Mouse (Mus musculus): ENCODE results near the gene Pebp1. TPM values are rescaled to one million over a fixed set of nuclear protein-coding genes. Genes with fewer than 3 reads are reported as not detected.

Pebp1 gene
- polyA plus RNA-seq, 1 experiment: 246 TPM

DNA sequence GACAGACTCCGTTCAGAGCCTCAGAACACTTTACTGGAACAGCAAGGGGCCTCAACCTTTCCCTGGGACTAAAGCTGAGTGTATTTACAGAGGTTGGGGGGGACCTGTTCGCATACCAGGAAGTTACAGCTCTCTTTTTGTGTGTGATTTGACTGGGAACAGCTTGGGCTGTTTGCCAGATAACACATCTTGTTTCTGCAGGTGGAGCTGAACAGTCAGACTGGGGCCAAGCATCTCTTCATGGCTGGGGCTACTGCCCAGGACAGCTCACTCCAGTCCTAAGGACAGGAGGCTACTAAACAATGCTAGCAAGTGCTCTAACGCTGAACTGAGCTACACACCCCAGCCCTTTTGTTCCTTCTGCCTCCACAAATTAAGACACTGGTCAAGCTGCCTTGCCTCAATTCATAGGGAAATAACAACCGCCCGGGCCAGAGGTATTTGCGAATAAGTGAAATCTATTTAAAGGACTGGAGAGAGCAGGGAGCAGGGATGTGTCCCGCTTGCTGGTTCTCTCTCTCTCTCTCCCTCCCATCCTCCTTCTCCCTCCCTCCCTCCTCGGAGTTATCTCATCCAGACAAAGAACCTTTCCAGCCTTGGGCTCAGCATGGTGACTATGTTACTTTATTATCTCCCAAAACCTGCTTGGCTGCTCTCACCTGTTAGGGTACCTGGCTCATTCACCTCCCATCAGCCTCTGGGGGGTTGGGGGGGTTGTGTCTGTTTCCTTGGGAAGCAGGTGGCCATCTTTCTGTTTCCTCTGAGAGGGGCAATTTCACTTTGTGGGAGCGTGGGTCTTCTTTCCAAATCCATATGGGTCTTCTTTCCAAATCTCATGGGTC, 27.4 kb upstream of the Pebp1 start:
- H3K4me3 ChIP-seq (ENCODE audit: low read depth, low read length): no peak overlapping the region
- H3K9ac ChIP-seq (ENCODE audit: low read depth, poor library complexity, severe bottlenecking): peak overlapping the region; percentile 42
- H3K36me3 ChIP-seq (ENCODE audit: control insufficient read depth, insufficient read depth, low read length, poor library complexity, severe bottlenecking): no peaks in the 10 kb centered on the region
- H3K27ac ChIP-seq (ENCODE audit: insufficient read depth, low read length): peak overlapping the region; percentile 90
- H3K27me3 ChIP-seq (ENCODE audit: control insufficient read depth, insufficient read depth, low read length, poor library complexity, severe bottlenecking): no peaks in the 10 kb centered on the region
- peaks cover 2% of the 10 kb centered on the region for H3K4me1 ChIP-seq (ENCODE audit: control insufficient read depth, insufficient read depth, low read length)
- no peaks in the 10 kb centered on the region for H3K9me3 ChIP-seq (replicated peaks; ENCODE audit: control insufficient read depth, insufficient read depth, low read length, poor library complexity, severe bottlenecking)
- TF ChIP-seq CTCF (IDR thresholded peaks at IDR 0.05; ENCODE audit: low read depth, low read length): no peak
- 0 out of 2 replicates have a peak, but pooled peaks have one; percentile 35 for TF ChIP-seq EP300 (IDR thresholded peaks at IDR 0.05; ENCODE audit: insufficient read depth, low read depth, low read length)

DNA sequence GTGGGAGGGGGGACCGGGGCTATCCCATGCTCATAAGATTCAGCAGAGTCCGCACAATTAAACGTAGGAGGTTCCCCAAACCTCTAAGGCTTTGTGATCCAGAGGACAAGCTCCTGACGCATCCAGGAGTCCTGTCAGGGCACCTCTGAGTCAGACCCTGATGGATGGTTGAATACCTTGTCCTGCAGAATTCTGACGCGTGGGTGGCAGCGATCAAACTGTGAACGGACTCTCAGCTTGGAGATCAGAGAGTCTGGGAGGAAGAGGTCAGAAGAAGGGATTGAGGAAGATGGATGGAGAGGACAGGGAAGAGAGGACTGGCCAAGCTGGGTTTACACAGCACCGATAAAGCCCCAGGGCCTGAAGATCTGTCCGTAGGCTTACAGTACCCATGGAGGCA, 26.5 kb upstream of the Pebp1 start:
- H3K9ac ChIP-seq (ENCODE audit: low read depth, poor library complexity, severe bottlenecking): peak overlapping the region; percentile 42
- H3K4me1 ChIP-seq (ENCODE audit: control insufficient read depth, insufficient read depth, low read length): peaks cover 2% of the 10 kb centered on the region
- H3K9me3 ChIP-seq (replicated peaks; ENCODE audit: control insufficient read depth, insufficient read depth, low read length, poor library complexity, severe bottlenecking): no peaks in the 10 kb centered on the region
- peak overlapping the region; percentile 75 for H3K4me3 ChIP-seq (ENCODE audit: low read depth, low read length)
- H3K27ac ChIP-seq (ENCODE audit: insufficient read depth, low read length): peak overlapping the region; percentile 90
- H3K36me3 ChIP-seq (ENCODE audit: control insufficient read depth, insufficient read depth, low read length, poor library complexity, severe bottlenecking): no peaks in the 10 kb centered on the region
- no peak for TF ChIP-seq POLR2A (IDR thresholded peaks at IDR 0.05; ENCODE audit: insufficient read depth, low read length)
- TF ChIP-seq EP300 (IDR thresholded peaks at IDR 0.05; ENCODE audit: insufficient read depth, low read depth, low read length): no peak
- no peak for TF ChIP-seq CTCF (IDR thresholded peaks at IDR 0.05; ENCODE audit: low read depth, low read length)
- H3K27me3 ChIP-seq (ENCODE audit: control insufficient read depth, insufficient read depth, low read length, poor library complexity, severe bottlenecking): no peaks in the 10 kb centered on the region

DNA sequence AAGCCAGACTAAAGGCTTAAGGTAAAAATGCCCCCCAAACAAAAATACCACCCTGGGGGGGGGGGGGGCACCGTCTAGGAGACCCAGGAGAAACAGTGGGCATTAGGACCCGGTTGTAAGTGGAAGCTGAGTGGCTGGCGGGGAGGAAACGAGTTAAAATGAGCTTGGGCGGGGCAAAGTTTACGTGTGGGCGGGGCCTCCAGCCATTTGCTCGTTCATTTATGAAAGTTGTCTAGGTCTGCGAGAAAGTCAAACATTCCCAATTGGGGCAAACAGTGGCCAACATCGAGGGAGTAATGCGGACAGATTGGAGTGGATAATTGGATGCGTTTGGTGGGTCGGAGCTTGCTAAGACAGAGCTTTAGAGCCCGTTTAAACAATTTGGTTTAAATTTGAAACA, 26.0 kb upstream of the Pebp1 start:
- H3K36me3 ChIP-seq (ENCODE audit: control insufficient read depth, insufficient read depth, low read length, poor library complexity, severe bottlenecking): no peaks in the 10 kb centered on the region
- TF ChIP-seq CTCF (IDR thresholded peaks at IDR 0.05; ENCODE audit: low read depth, low read length): no peak
- 0 out of 2 replicates have a peak, but pooled peaks have one; percentile 5 for TF ChIP-seq EP300 (IDR thresholded peaks at IDR 0.05; ENCODE audit: insufficient read depth, low read depth, low read length)
- peak; percentile 57 for TF ChIP-seq POLR2A (IDR thresholded peaks at IDR 0.05; ENCODE audit: insufficient read depth, low read length)
- peak overlapping the region; percentile 75 for H3K4me3 ChIP-seq (ENCODE audit: low read depth, low read length)
- no peaks in the 10 kb centered on the region for H3K9me3 ChIP-seq (replicated peaks; ENCODE audit: control insufficient read depth, insufficient read depth, low read length, poor library complexity, severe bottlenecking)
- H3K9ac ChIP-seq (ENCODE audit: low read depth, poor library complexity, severe bottlenecking): peak overlapping the region; percentile 42
- H3K27ac ChIP-seq (ENCODE audit: insufficient read depth, low read length): peak overlapping the region; percentile 90
- no peaks in the 10 kb centered on the region for H3K27me3 ChIP-seq (ENCODE audit: control insufficient read depth, insufficient read depth, low read length, poor library complexity, severe bottlenecking)
- peaks cover 2% of the 10 kb centered on the region for H3K4me1 ChIP-seq (ENCODE audit: control insufficient read depth, insufficient read depth, low read length)

DNA sequence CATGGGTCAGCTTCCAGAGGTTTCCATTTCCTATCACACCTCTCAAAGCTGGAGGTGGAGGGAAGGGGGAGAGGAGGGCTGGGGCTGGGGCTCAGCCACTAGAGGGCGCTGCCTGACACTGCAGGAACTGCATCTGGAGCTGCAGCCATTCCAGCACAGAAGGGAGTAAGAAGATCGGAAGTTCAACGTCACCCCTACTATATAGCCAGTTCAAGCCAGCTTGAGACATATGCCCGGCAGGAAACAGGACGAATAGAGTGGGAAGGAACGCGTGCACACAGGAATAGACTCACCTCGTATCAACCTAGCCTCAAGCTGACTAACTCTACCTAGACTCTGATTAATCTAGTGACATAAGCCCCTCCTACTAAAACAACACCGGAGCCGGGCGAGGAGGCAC, 20.3 kb upstream of the Pebp1 start:
- Histone ChIP-seq H3K4me1 (ENCODE audit: control insufficient read depth, insufficient read depth, low read length) (no peaks in the 10 kb centered on the region), H3K27ac (ENCODE audit: insufficient read depth, low read length) (no peak overlapping the region), H3K4me3 (ENCODE audit: low read depth, low read length) (peak overlapping the region; percentile 49), H3K36me3 (ENCODE audit: control insufficient read depth, insufficient read depth, low read length, poor library complexity, severe bottlenecking) (no peaks in the 10 kb centered on the region), H3K9ac (ENCODE audit: low read depth, poor library complexity, severe bottlenecking) (no peak overlapping the region), H3K9me3 (replicated peaks; ENCODE audit: control insufficient read depth, insufficient read depth, low read length, poor library complexity, severe bottlenecking) (no peaks in the 10 kb centered on the region), H3K27me3 (ENCODE audit: control insufficient read depth, insufficient read depth, low read length, poor library complexity, severe bottlenecking) (no peaks in the 10 kb centered on the region)
- TF ChIP-seq EP300 (IDR thresholded peaks at IDR 0.05; ENCODE audit: insufficient read depth, low read depth, low read length): no peak
- peak; percentile 99 for TF ChIP-seq CTCF (IDR thresholded peaks at IDR 0.05; ENCODE audit: low read depth, low read length)

DNA sequence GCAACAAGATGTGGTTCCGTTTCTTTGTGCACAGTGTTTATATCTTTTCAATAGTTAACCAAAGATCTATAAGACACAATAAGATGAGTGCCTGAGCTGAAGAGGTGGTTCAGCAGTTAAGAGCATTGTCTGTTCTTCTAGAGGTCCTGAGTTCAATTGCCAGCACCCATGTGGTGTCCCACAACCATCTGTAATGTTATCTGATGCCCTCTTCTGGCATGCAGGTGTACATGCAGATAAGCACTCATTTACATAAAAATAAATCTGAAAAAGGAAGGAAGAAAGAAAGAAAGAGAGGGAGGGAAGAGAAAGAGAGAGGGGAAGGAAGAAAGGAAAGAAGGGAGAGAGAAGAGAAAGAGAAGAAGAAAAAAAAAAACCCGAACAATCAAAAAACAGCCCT, 19.4 kb upstream of the Pebp1 start:
- Histone ChIP-seq H3K36me3 (ENCODE audit: control insufficient read depth, insufficient read depth, low read length, poor library complexity, severe bottlenecking) (no peaks in the 10 kb centered on the region), H3K9me3 (replicated peaks; ENCODE audit: control insufficient read depth, insufficient read depth, low read length, poor library complexity, severe bottlenecking) (0 out of 2 replicates have a peak, but pooled peaks cover 3% of the 10 kb centered on the region), H3K27ac (ENCODE audit: insufficient read depth, low read length) (no peak overlapping the region), H3K4me1 (ENCODE audit: control insufficient read depth, insufficient read depth, low read length) (no peaks in the 10 kb centered on the region), H3K4me3 (ENCODE audit: low read depth, low read length) (no peak overlapping the region), H3K9ac (ENCODE audit: low read depth, poor library complexity, severe bottlenecking) (no peak overlapping the region), H3K27me3 (ENCODE audit: control insufficient read depth, insufficient read depth, low read length, poor library complexity, severe bottlenecking) (no peaks in the 10 kb centered on the region)
- no peak for TF ChIP-seq POLR2A (IDR thresholded peaks at IDR 0.05; ENCODE audit: insufficient read depth, low read length)
- TF ChIP-seq CTCF (IDR thresholded peaks at IDR 0.05; ENCODE audit: low read depth, low read length): no peak
- TF ChIP-seq EP300 (IDR thresholded peaks at IDR 0.05; ENCODE audit: insufficient read depth, low read depth, low read length): no peak

DNA sequence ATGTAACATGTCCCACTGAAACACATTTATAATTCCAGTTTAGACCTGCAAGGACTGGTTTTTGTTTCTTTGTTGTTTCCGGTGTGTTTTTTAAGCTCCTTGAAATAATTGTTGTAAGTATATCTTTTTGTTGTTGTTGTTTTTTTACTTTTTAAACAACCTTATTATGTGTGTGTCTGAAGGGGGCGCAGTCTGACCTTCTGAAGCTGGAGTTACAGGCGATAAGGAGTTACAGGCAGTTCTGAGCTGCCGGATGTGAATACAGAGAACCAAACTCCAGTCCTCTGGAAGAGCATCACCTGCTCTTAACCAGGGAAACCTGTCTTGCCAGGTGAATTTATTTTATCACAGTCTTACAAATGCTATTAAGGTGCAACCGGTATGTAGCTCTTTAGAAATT, 18.3 kb upstream of the Pebp1 start:
- Histone ChIP-seq H3K27me3 (ENCODE audit: control insufficient read depth, insufficient read depth, low read length, poor library complexity, severe bottlenecking) (no peaks in the 10 kb centered on the region), H3K27ac (ENCODE audit: insufficient read depth, low read length) (no peak overlapping the region), H3K4me3 (ENCODE audit: low read depth, low read length) (no peak overlapping the region), H3K4me1 (ENCODE audit: control insufficient read depth, insufficient read depth, low read length) (no peaks in the 10 kb centered on the region), H3K9me3 (replicated peaks; ENCODE audit: control insufficient read depth, insufficient read depth, low read length, poor library complexity, severe bottlenecking) (0 out of 2 replicates have a peak, but pooled peaks cover 3% of the 10 kb centered on the region), H3K9ac (ENCODE audit: low read depth, poor library complexity, severe bottlenecking) (no peak overlapping the region), H3K36me3 (ENCODE audit: control insufficient read depth, insufficient read depth, low read length, poor library complexity, severe bottlenecking) (no peaks in the 10 kb centered on the region)
- TF ChIP-seq EP300 (IDR thresholded peaks at IDR 0.05; ENCODE audit: insufficient read depth, low read depth, low read length) (no peak), POLR2A (IDR thresholded peaks at IDR 0.05; ENCODE audit: insufficient read depth, low read length) (no peak), CTCF (IDR thresholded peaks at IDR 0.05; ENCODE audit: low read depth, low read length) (no peak)

Data from ES-Bruce4 (cell line).